Mouse (Mus musculus): ENCODE measurements at regions not wholly inside any gene's neighbourhood (a gene's known extent, or its start where the extent isn't known, plus 50 kb on each side); places are given as distances from the start of the nearest gene placed in this dataset.

DNA sequence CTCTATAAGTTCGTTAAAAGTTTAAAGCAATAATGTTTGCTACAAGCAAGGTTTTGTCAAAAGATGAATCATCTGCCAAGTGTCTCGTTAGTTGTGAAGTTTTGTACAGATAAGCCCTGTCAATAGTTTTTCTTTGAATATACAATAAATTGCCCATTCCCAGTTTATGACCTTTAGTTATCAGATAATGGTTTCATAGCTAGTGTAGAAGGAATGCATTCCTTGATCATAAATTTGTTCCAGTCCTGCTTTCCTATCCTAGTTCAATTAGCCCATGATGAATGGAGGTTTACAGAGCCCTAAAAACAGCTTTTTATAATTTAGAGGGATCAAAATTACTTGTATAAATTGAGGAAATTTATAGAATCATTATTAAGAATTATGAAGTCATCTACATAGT lies 62.5 kb upstream of the Lrch2 start:
- DNase-seq = no peak

DNA sequence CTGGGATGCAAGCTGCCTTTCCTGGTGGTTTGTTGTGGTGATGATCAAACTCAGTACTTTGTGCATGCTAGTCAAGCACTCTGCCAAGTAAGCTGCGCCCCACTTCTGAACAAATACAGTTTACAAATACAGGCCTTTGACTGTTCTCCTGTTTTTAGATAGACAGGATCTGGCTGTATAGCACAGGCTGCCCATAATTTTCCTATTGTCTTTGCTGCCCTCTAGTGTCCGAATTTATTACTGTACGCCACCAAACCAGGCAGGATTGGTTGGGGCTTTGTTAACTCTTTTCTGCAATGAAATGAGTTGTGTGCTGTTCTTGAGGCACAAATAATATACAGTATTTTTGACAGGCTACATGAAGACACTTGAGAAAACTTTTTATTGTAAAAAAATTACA lies 54.8 kb upstream of the Lrch2 start:
- DNase-seq = peak; percentile 44
